ENCODE assay signal across 28 mouse cellular contexts in the genomic region with DNA sequence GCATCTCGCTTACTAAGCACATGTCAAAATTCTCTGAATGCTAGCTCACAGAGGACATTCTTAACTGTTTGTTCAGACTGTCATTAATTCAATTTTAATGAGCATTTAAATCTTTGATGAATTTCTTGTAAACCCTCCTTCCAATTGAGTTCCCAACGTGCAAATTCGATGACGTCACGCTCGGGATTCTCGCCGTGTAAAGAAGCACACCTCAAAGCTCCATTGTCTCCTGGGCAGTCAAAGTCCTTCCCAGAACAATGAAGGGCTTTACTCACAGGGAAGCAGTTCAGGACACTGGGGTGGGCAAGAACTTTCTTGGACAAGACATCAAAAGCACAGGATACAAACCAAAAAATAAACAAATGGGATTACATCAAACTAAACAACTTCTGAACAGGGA. TPM values are rescaled to one million over a fixed set of nuclear protein-coding genes. Genes with fewer than 3 reads are reported as not detected.
DNase-seq lines count a peak whose midpoint lies in the region; ATAC-seq and TF ChIP-seq lines count a peak whose summit lies in the region.
"Had no signal": no experiment of that assay in that cellular context is flagged by ENCODE, and none has a peak within 500 bp of the region (broad histone marks: within the 10 kb centered on the region; RNA-seq: fewer than 3 reads in every experiment).

No protein-coding gene starts in this region.

- TF ChIP-seq CTCF in hindbrain, postnatal 0 days (IDR thresholded peaks at IDR 0.05; ENCODE audit: low read depth), result no peak
- no peak for TF ChIP-seq CTCF in olfactory bulb, adult 2 months (IDR thresholded peaks at IDR 0.05; ENCODE audit: insufficient read depth, low read depth, low read length)

- peak overlapping the region; percentile 27; the same call in 1 of the 2 replicates for H3K27ac ChIP-seq in hindbrain, postnatal 0 days
- no peak overlapping the region for H3K27ac ChIP-seq in hindbrain, embryonic 14.5 days
- no peak overlapping the region for H3K27ac ChIP-seq in midbrain, embryonic 12.5 days (replicated peaks)
- no peak overlapping the region for H3K27ac ChIP-seq in midbrain, embryonic 14.5 days (replicated peaks; ENCODE audit: low read depth, low read length)
- H3K27ac ChIP-seq in forebrain, embryonic 13.5 days, result no peak overlapping the region
- H3K27ac ChIP-seq in olfactory bulb, adult 2 months (ENCODE audit: insufficient read depth, low read depth, low read length), result peak overlapping the region; percentile 16; the same call in 1 of the 2 replicates
- H3K27ac ChIP-seq in heart, embryonic 11.5 days (ENCODE audit: low read depth, low read length), result no peak overlapping the region
- H3K27ac ChIP-seq: heart, embryonic 15.5 days; hindbrain, embryonic 13.5 days; liver, embryonic 13.5 days; lung, embryonic 15.5 days; midbrain, embryonic 15.5 days; neural tube, embryonic 12.5 days; stomach, embryonic 15.5 days had no signal

- TF ChIP-seq POLR2A in olfactory bulb, adult 2 months (IDR thresholded peaks at IDR 0.05; ENCODE audit: insufficient read depth, low read depth, low read length), result no peak

- H3K27me3 ChIP-seq in hindbrain, postnatal 0 days (ENCODE audit: insufficient read depth, low read length), result no peaks in the 10 kb centered on the region
- no peaks in the 10 kb centered on the region for H3K27me3 ChIP-seq in hindbrain, embryonic 14.5 days (ENCODE audit: control insufficient read depth, insufficient read depth, low read length)
- peaks cover 2% of the 10 kb centered on the region for H3K27me3 ChIP-seq in midbrain, embryonic 12.5 days
- H3K27me3 ChIP-seq in midbrain, embryonic 14.5 days (ENCODE audit: control insufficient read depth, insufficient read depth, low read length), result no peaks in the 10 kb centered on the region
- H3K27me3 ChIP-seq in forebrain, embryonic 13.5 days, result no peaks in the 10 kb centered on the region
- no peaks in the 10 kb centered on the region for H3K27me3 ChIP-seq in heart, embryonic 11.5 days (ENCODE audit: control insufficient read depth, insufficient read depth, low read length)
- H3K27me3 ChIP-seq: heart, embryonic 15.5 days; liver, embryonic 13.5 days; lung, embryonic 15.5 days; midbrain, embryonic 15.5 days; neural tube, embryonic 12.5 days; Patski had no signal

- no peak for ATAC-seq in hindbrain, postnatal 0 days
- ATAC-seq in hindbrain, embryonic 14.5 days (ENCODE audit: low FRiP score), result no peak
- ATAC-seq in midbrain, embryonic 12.5 days (ENCODE audit: low FRiP score, low read depth), result no peak
- ATAC-seq in midbrain, embryonic 14.5 days (ENCODE audit: low FRiP score, low TSS enrichment), result no peak
- ATAC-seq in forebrain, embryonic 13.5 days, result no peak
- no peak for ATAC-seq in heart, embryonic 11.5 days (replicated peaks; ENCODE audit: insufficient number of reproducible peaks, low FRiP score, low TSS enrichment)
- ATAC-seq: CD4-positive, CD25-positive, alpha-beta regulatory T cell, adult 4 months; midbrain, embryonic 15.5 days; Patski had no signal

- no peaks in the 10 kb centered on the region for H3K36me3 ChIP-seq in hindbrain, postnatal 0 days (ENCODE audit: insufficient read depth, low read length)
- no peaks in the 10 kb centered on the region for H3K36me3 ChIP-seq in hindbrain, embryonic 14.5 days (replicated peaks; ENCODE audit: control insufficient read depth, insufficient read depth)
- H3K36me3 ChIP-seq in midbrain, embryonic 12.5 days, result no peaks in the 10 kb centered on the region
- H3K36me3 ChIP-seq in midbrain, embryonic 14.5 days (ENCODE audit: control insufficient read depth, insufficient read depth, low read length), result no peaks in the 10 kb centered on the region
- no peaks in the 10 kb centered on the region for H3K36me3 ChIP-seq in forebrain, embryonic 13.5 days (ENCODE audit: poor library complexity, severe bottlenecking)
- no peaks in the 10 kb centered on the region for H3K36me3 ChIP-seq in heart, embryonic 11.5 days (ENCODE audit: control insufficient read depth, insufficient read depth, low read length)
- H3K36me3 ChIP-seq: heart, embryonic 15.5 days; hindbrain, embryonic 13.5 days; liver, embryonic 13.5 days; lung, embryonic 15.5 days; midbrain, embryonic 15.5 days; neural tube, embryonic 12.5 days; stomach, embryonic 15.5 days had no signal

- 38% methylated on average over 8 of the region's 8 CpGs for WGBS in hindbrain, postnatal 0 days
- WGBS in hindbrain, embryonic 14.5 days, result 29% methylated on average over 8 of the region's 8 CpGs
- WGBS in midbrain, embryonic 12.5 days, result 20% methylated on average over 8 of the region's 8 CpGs
- WGBS in midbrain, embryonic 14.5 days, result 16% methylated on average over 8 of the region's 8 CpGs
- WGBS in forebrain, embryonic 13.5 days, result 5% methylated on average over 8 of the region's 8 CpGs
- WGBS in olfactory bulb, adult 2 months, result 49% methylated on average over 8 of the region's 8 CpGs
- WGBS in heart, embryonic 11.5 days (ENCODE audit: insufficient replicate concordance), result 64% methylated on average over 8 of the region's 8 CpGs

- no peaks in the 10 kb centered on the region for H3K9me3 ChIP-seq in hindbrain, postnatal 0 days (ENCODE audit: low read length)
- H3K9me3 ChIP-seq in hindbrain, embryonic 14.5 days (ENCODE audit: control insufficient read depth, low read length), result no peaks in the 10 kb centered on the region
- no peaks in the 10 kb centered on the region for H3K9me3 ChIP-seq in midbrain, embryonic 12.5 days
- H3K9me3 ChIP-seq in midbrain, embryonic 14.5 days (ENCODE audit: control insufficient read depth, low read length), result no peaks in the 10 kb centered on the region
- no peaks in the 10 kb centered on the region for H3K9me3 ChIP-seq in forebrain, embryonic 13.5 days (replicated peaks)
- no peaks in the 10 kb centered on the region for H3K9me3 ChIP-seq in heart, embryonic 11.5 days (replicated peaks; ENCODE audit: control insufficient read depth, low read length)
- H3K9me3 ChIP-seq: heart, embryonic 15.5 days; hindbrain, embryonic 13.5 days; liver, embryonic 13.5 days; lung, embryonic 15.5 days; megakaryocyte, embryonic 14.5 days; midbrain, embryonic 15.5 days; neural tube, embryonic 12.5 days; stomach, embryonic 15.5 days had no signal

- no peak overlapping the region for H3K4me3 ChIP-seq in hindbrain, postnatal 0 days (ENCODE audit: low read length)
- no peak overlapping the region for H3K4me3 ChIP-seq in hindbrain, embryonic 14.5 days (replicated peaks; ENCODE audit: low read length)
- H3K4me3 ChIP-seq in midbrain, embryonic 12.5 days, result no peak overlapping the region
- no peak overlapping the region for H3K4me3 ChIP-seq in midbrain, embryonic 14.5 days (replicated peaks; ENCODE audit: low read depth, low read length)
- H3K4me3 ChIP-seq in forebrain, embryonic 13.5 days, result no peak overlapping the region
- no peak overlapping the region for H3K4me3 ChIP-seq in olfactory bulb, adult 2 months (ENCODE audit: insufficient read depth, low read depth, low read length)
- no peak overlapping the region for H3K4me3 ChIP-seq in heart, embryonic 11.5 days (ENCODE audit: low read depth, low read length)
- H3K4me3 ChIP-seq: heart, embryonic 15.5 days; hindbrain, embryonic 13.5 days; liver, embryonic 13.5 days; lung, embryonic 15.5 days; megakaryocyte, embryonic 14.5 days; midbrain, embryonic 15.5 days; neural tube, embryonic 12.5 days; stomach, embryonic 15.5 days had no signal

- no peak overlapping the region for H3K4me2 ChIP-seq in hindbrain, postnatal 0 days (ENCODE audit: low read depth, low read length)
- no peak overlapping the region for H3K4me2 ChIP-seq in hindbrain, embryonic 14.5 days (replicated peaks)
- 0 out of 2 replicates have a peak overlapping the region, but pooled peaks have one; percentile 0 for H3K4me2 ChIP-seq in midbrain, embryonic 12.5 days (replicated peaks)
- no peak overlapping the region for H3K4me2 ChIP-seq in midbrain, embryonic 14.5 days (ENCODE audit: low read length)
- peak overlapping the region; percentile 12; the same call in 1 of the 2 replicates for H3K4me2 ChIP-seq in forebrain, embryonic 13.5 days
- H3K4me2 ChIP-seq in heart, embryonic 11.5 days, result no peak overlapping the region
- H3K4me2 ChIP-seq: heart, embryonic 15.5 days; hindbrain, embryonic 13.5 days; liver, embryonic 13.5 days; lung, embryonic 15.5 days; midbrain, embryonic 15.5 days; neural tube, embryonic 12.5 days; stomach, embryonic 15.5 days had no signal

- no peak overlapping the region for H3K9ac ChIP-seq in hindbrain, postnatal 0 days (replicated peaks; ENCODE audit: low read length)
- no peak overlapping the region for H3K9ac ChIP-seq in hindbrain, embryonic 14.5 days
- H3K9ac ChIP-seq in midbrain, embryonic 12.5 days (replicated peaks), result no peak overlapping the region
- H3K9ac ChIP-seq in midbrain, embryonic 14.5 days (replicated peaks; ENCODE audit: low read length), result no peak overlapping the region
- H3K9ac ChIP-seq in forebrain, embryonic 13.5 days, result no peak overlapping the region
- no peak overlapping the region for H3K9ac ChIP-seq in heart, embryonic 11.5 days (ENCODE audit: low read depth, low read length)
- H3K9ac ChIP-seq: heart, embryonic 15.5 days; hindbrain, embryonic 13.5 days; liver, embryonic 13.5 days; lung, embryonic 15.5 days; midbrain, embryonic 15.5 days; neural tube, embryonic 12.5 days; stomach, embryonic 15.5 days had no signal

- no peak for DNase-seq in hindbrain, postnatal 0 days (ENCODE audit: low spot score)
- DNase-seq in hindbrain, embryonic 14.5 days (ENCODE audit: low spot score), result no peak
- DNase-seq in midbrain, embryonic 14.5 days, result no peak
- no peak for DNase-seq in adrenal gland, adult 18-20 months (ENCODE audit: low spot score in 2 of 2)
- DNase-seq: adrenal gland, adult 8-10 months; cerebellum, postnatal 25 days; gastrocnemius, postnatal 25 days; heart, postnatal 36 days; kidney, adult 8-10 months; kidney, postnatal 14 days; layer of hippocampus, postnatal 36 days; liver, embryonic 13.5 days; right cerebral cortex, adult 18-20 months; right cerebral cortex, postnatal 4 days; thymus, postnatal 25 days had no signal

- H3K4me1 ChIP-seq in hindbrain, postnatal 0 days (ENCODE audit: insufficient read depth, low read length), result peaks cover 16% of the 10 kb centered on the region; the same call in 1 of the 2 replicates
- peaks cover 7% of the 10 kb centered on the region for H3K4me1 ChIP-seq in hindbrain, embryonic 14.5 days (replicated peaks; ENCODE audit: control insufficient read depth, insufficient read depth, low read length)
- 0 out of 2 replicates have a peak, but pooled peaks cover 6% of the 10 kb centered on the region for H3K4me1 ChIP-seq in midbrain, embryonic 12.5 days
- no peaks in the 10 kb centered on the region for H3K4me1 ChIP-seq in midbrain, embryonic 14.5 days (ENCODE audit: control insufficient read depth, insufficient read depth, low read length)
- H3K4me1 ChIP-seq in forebrain, embryonic 13.5 days, result peaks cover 17% of the 10 kb centered on the region
- peaks cover 8% of the 10 kb centered on the region for H3K4me1 ChIP-seq in olfactory bulb, adult 2 months (ENCODE audit: control insufficient read depth, insufficient read depth, low read length)
- H3K4me1 ChIP-seq in heart, embryonic 11.5 days (ENCODE audit: control insufficient read depth, insufficient read depth, low read length), result no peaks in the 10 kb centered on the region
- H3K4me1 ChIP-seq: heart, embryonic 15.5 days; liver, embryonic 13.5 days; megakaryocyte, embryonic 14.5 days; midbrain, embryonic 15.5 days; stomach, embryonic 15.5 days had no signal

RNA-seq across cellular contexts. Expression of a gene that starts 10.7 kb away (rescaled TPM):
- 46.2 and 69.5 TPM in 2 replicates for total RNA-seq in hindbrain, postnatal 0 days (2014; rRNA removed)
- polyA plus RNA-seq in hindbrain, postnatal 0 days (2015; fragmentation: Nextera tagmentation; extraction: Ambion mirVana), result 20.2 and 24.2 TPM in 2 replicates
- polyA plus RNA-seq in hindbrain, embryonic 14.5 days (2014; fragmentation: Nextera tagmentation; extraction: Ambion mirVana), result 30.4 and 33.2 TPM in 2 replicates
- 33.2 and 33.9 TPM in 2 replicates for polyA plus RNA-seq in midbrain, embryonic 12.5 days (2016; fragmentation: Nextera tagmentation; extraction: Ambion mirVana)
- polyA plus RNA-seq in midbrain, embryonic 14.5 days (2014; fragmentation: Nextera tagmentation; extraction: Ambion mirVana), result 19.6 and 22.4 TPM in 2 replicates
- polyA plus RNA-seq in forebrain, embryonic 13.5 days (2015; fragmentation: Nextera tagmentation; extraction: Ambion mirVana), result 19.9 and 22.4 TPM in 2 replicates
- polyA plus RNA-seq in olfactory bulb, adult 2 months (2012; ENCODE audit: insufficient read depth, insufficient read length, low replicate concordance, missing spikeins), result not detected in 2 replicates
- 10 to 100 TPM; 62.4 to 78.5 TPM for total RNA-seq in adrenal gland, adult 18-20 months (2021)
- polyA plus RNA-seq in heart, embryonic 11.5 days (2014; fragmentation: Nextera tagmentation; extraction: Ambion mirVana), result 13.3 and 32.3 TPM in 2 replicates
- polyA plus RNA-seq: CD4-positive, CD25-positive, alpha-beta regulatory T cell, adult 4 months had no signal

Comparison
In these comparisons a context has a peak if more than half of its experiments do, and no peak if none do; other contexts are left out.
1. H3K27ac ChIP-seq: peak in hindbrain, postnatal 0 days (single experiment) and olfactory bulb, adult 2 months (single experiment); none in hindbrain, embryonic 14.5 days (single experiment), midbrain, embryonic 12.5 days (single experiment), midbrain, embryonic 14.5 days (single experiment), forebrain, embryonic 13.5 days (single experiment) and heart, embryonic 11.5 days (single experiment).
2. H3K4me2 ChIP-seq: peak in midbrain, embryonic 12.5 days (single experiment) and forebrain, embryonic 13.5 days (single experiment); none in hindbrain, postnatal 0 days (single experiment), hindbrain, embryonic 14.5 days (single experiment), midbrain, embryonic 14.5 days (single experiment) and heart, embryonic 11.5 days (single experiment).